Mouse (Mus musculus): ENCODE results near the gene Gm47985. TPM values are rescaled to one million over a fixed set of nuclear protein-coding genes. Genes with fewer than 3 reads are reported as not detected.

Gene Gm47985
- total and polyA plus RNA-seq, 3 experiments: not detected

GRCm38 (mm10) chr1:151177030-151177936 lies 5.1 kb upstream of the Gm47985 start (continued):
- TF ChIP-seq NELFE (IDR thresholded peaks at IDR 0.05; ENCODE audit: low read depth, low read length): 0 out of 2 replicates have a peak, but pooled peaks have one; percentile 66

DNA sequence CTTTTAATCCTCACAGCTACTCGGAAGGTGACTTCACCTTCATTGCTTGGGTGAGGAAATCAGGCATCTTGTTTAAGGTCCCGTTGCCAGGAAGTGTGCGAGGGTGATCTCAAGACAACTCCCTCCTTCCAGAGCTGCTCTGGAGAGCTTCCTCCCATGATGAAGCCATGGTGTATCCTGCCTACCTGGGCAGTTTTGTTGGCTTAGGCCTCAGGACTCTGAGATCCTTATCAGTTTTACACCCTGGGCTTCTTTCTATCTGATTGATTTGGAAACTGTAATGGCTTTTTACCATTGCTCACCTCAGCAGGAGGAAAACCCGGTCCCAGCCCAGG lies 4.4 kb upstream of the Gm47985 start:
- H3K4me1 ChIP-seq (ENCODE audit: control insufficient read depth in 1 of 2, insufficient read depth in 2 of 2): peaks cover 0 to 26% of the 10 kb centered on the region in 2 experiments; a peak in 3 of 4 replicates
- no peak overlapping the region for H3K27ac ChIP-seq (ENCODE audit: insufficient read depth, low read depth)
- H3K4me3 ChIP-seq (replicated peaks in 1 of 3; ENCODE audit: low read depth in 2 of 3, low read length in 2 of 3, poor library complexity in 1 of 3): peak overlapping the region; percentile 21 to 41 (median 37)
- peak overlapping the region; percentile 10 for H3K9ac ChIP-seq (ENCODE audit: insufficient read depth, low read depth)
- H3K4me2 ChIP-seq (ENCODE audit: insufficient read depth, low read depth, poor library complexity, severe bottlenecking): peak overlapping the region; percentile 53
- no peaks in the 10 kb centered on the region for H3K79me2 ChIP-seq (replicated peaks; ENCODE audit: control insufficient read depth, extremely low read depth, insufficient read depth, poor library complexity, severe bottlenecking)
- peak; percentile 50; the same call in 1 of the 2 replicates for TF ChIP-seq CHD2 (IDR thresholded peaks at IDR 0.05; ENCODE audit: low read length)
- TF ChIP-seq KAT2A (IDR thresholded peaks at IDR 0.05; ENCODE audit: insufficient replicate concordance, low read length): 0 out of 2 replicates have a peak, but pooled peaks have one; percentile 34
- TF ChIP-seq RCOR1 (conservative IDR thresholded peaks at IDR 0.05; ENCODE audit: low read depth, low read length): peak; percentile 9
- peak; percentile 43; the same call in 1 of the 2 replicates for TF ChIP-seq ELF1 (IDR thresholded peaks at IDR 0.05; ENCODE audit: low read depth, low read length)
- no peak for TF ChIP-seq ZKSCAN1 (IDR thresholded peaks at IDR 0.05; ENCODE audit: borderline replicate concordance, low read depth, low read length)
- no peak for TF ChIP-seq RAD21 (IDR thresholded peaks at IDR 0.05; ENCODE audit: low read depth, low read length)
- TF ChIP-seq SMC3 (IDR thresholded peaks at IDR 0.05; ENCODE audit: low read depth, low read length): no peak
- TF ChIP-seq E2F4 (IDR thresholded peaks at IDR 0.05; ENCODE audit: insufficient replicate concordance, low read depth, low read length): no peak
- 0 out of 2 replicates have a peak, but pooled peaks have one; percentile 7 for TF ChIP-seq MAZ (IDR thresholded peaks at IDR 0.05; ENCODE audit: low read depth, low read length)
- TF ChIP-seq MYC (IDR thresholded peaks at IDR 0.05; ENCODE audit: low read depth, low read length): 0 out of 2 replicates have a peak, but pooled peaks have one; percentile 40
- no peak for TF ChIP-seq PAX5 (IDR thresholded peaks at IDR 0.05; ENCODE audit: low read length)
- no peak for TF ChIP-seq POLR2AphosphoS2 (IDR thresholded peaks at IDR 0.05; ENCODE audit: low read depth, low read length)
- 0 out of 2 replicates have a peak, but pooled peaks have one; percentile 51 for TF ChIP-seq CHD1 (IDR thresholded peaks at IDR 0.05; ENCODE audit: low read depth, low read length)
- no peak for TF ChIP-seq SIN3A (IDR thresholded peaks at IDR 0.05; ENCODE audit: low read length)
- DNase-seq (ENCODE audit: extremely low read depth): no peak
- dilution Hi-C loops (cut with MboI; ENCODE audit: extremely low pct_ligation_motif_present, extremely low pct_unique_long_range_greater_than_20kb, low sequenced_read_pairs): no loop called here
- no peaks in the 10 kb centered on the region for H3K9me3 ChIP-seq (replicated peaks; ENCODE audit: low read length)
- H3K36me3 ChIP-seq (replicated peaks in 1 of 2; ENCODE audit: control insufficient read depth in 1 of 2, insufficient read depth in 1 of 2, low read length in 1 of 2): no peaks in the 10 kb centered on the region
- H3K27me3 ChIP-seq (replicated peaks): no peaks in the 10 kb centered on the region
- in situ Hi-C loops (cut with MboI; ENCODE audit: low pct_ligation_motif_present, low pct_unique_long_range_greater_than_20kb, low sequenced_read_pairs): no loop called here

GRCm38 (mm10) chr1:151178505-151179083 lies 3.7 kb upstream of the Gm47985 start:
- Histone ChIP-seq H3K4me2 (ENCODE audit: insufficient read depth, low read depth, poor library complexity, severe bottlenecking) (no peak overlapping the region), H3K79me2 (replicated peaks; ENCODE audit: control insufficient read depth, extremely low read depth, insufficient read depth, poor library complexity, severe bottlenecking) (no peaks in the 10 kb centered on the region), H3K9ac (ENCODE audit: insufficient read depth, low read depth) (no peak overlapping the region), H3K27me3 (replicated peaks) (no peaks in the 10 kb centered on the region), H3K27ac (ENCODE audit: insufficient read depth, low read depth) (no peak overlapping the region), H3K4me3 (replicated peaks in 1 of 3; ENCODE audit: low read depth in 2 of 3, low read length in 2 of 3, poor library complexity in 1 of 3) (no peak overlapping the region), H3K36me3 (replicated peaks in 1 of 2; ENCODE audit: control insufficient read depth in 1 of 2, insufficient read depth in 1 of 2, low read length in 1 of 2) (no peaks in the 10 kb centered on the region), H3K4me1 (ENCODE audit: control insufficient read depth in 1 of 2, insufficient read depth in 2 of 2) (peaks cover 0 to 26% of the 10 kb centered on the region in 2 experiments; a peak in 3 of 4 replicates), H3K9me3 (replicated peaks; ENCODE audit: low read length) (no peaks in the 10 kb centered on the region)
- in situ Hi-C loops (cut with MboI; ENCODE audit: low pct_ligation_motif_present, low pct_unique_long_range_greater_than_20kb, low sequenced_read_pairs): no loop called here
- no peak for DNase-seq (ENCODE audit: extremely low read depth)
- TF ChIP-seq CHD2 (IDR thresholded peaks at IDR 0.05; ENCODE audit: low read length) (no peak), MEF2A (IDR thresholded peaks at IDR 0.05; ENCODE audit: borderline replicate concordance, low read depth, low read length) (no peak), CHD1 (IDR thresholded peaks at IDR 0.05; ENCODE audit: low read depth, low read length) (no peak), BHLHE40 (IDR thresholded peaks at IDR 0.05; ENCODE audit: low read depth, low read length) (no peak), TCF12 (IDR thresholded peaks at IDR 0.05; ENCODE audit: low read depth, low read length) (no peak), RCOR1 (conservative IDR thresholded peaks at IDR 0.05; ENCODE audit: low read depth, low read length) (no peak), MAFK (IDR thresholded peaks at IDR 0.05; ENCODE audit: insufficient replicate concordance, low read length) (no peak)
- dilution Hi-C loops (cut with MboI; ENCODE audit: extremely low pct_ligation_motif_present, extremely low pct_unique_long_range_greater_than_20kb, low sequenced_read_pairs): no loop called here
